Mouse (Mus musculus) layer of hippocampus, postnatal 25 days (tissue): ENCODE measurements around the gene Tacstd2. TPM values are rescaled to one million over a fixed set of nuclear protein-coding genes. Genes with fewer than 3 reads are reported as not detected.
"Not testable (repeated sequence)": the region's sequence is repeated elsewhere in the genome, so short reads cannot be mapped to it uniquely, and the experiment has no call there.

Experiments used
- DNase-seq, 2 experiments: peaks; one replicate each; pipeline ENCODE4 v3.0.0; 2022; ENCODE audit warnings: mixed read lengths in 2 of 2, low spot score in 1 of 2; ENCODE audit errors: extremely low spot score in 1 of 2
- total RNA-seq, 2 experiments: library from RNA; stranded (reverse); gene quantifications; 2 replicates each; pipeline ENCODE4 v1.2.3; 2021

Gene Tacstd2
- 1 to 10 TPM; 1.1 to 1.2 TPM for total RNA-seq

GRCm38 (mm10) chr6:67535777-67536054 is at the start of gene Tacstd2:
Gene Tacstd2 (minus strand): TSS chr6:67535796.
- no peak for DNase-seq

GRCm38 (mm10) chr6:67566270-67566669 is 30.7 kb upstream of the Tacstd2 start:
- DNase-seq = no peak

- no peak for DNase-seq
Observed at GRCm38 (mm10) chr6:67555376-67555775, 19.8 kb upstream of the Tacstd2 start.

GRCm38 (mm10) chr6:67549550-67549949 is 14.0 kb upstream of the Tacstd2 start:
- DNase-seq = peak in 1 of 2 experiments; percentile 23

- DNase-seq = no peak
Observed at GRCm38 (mm10) chr6:67535005-67535776, 405 bp downstream of the Tacstd2 start.

- DNase-seq = no peak
Observed at GRCm38 (mm10) chr6:67534191-67535004, 1.2 kb downstream of the Tacstd2 start.

GRCm38 (mm10) chr6:67532665-67533440 is 2.7 kb downstream of the Tacstd2 start:
- no peak for DNase-seq

- no peak for DNase-seq
Observed at GRCm38 (mm10) chr6:67531822-67532162, 3.8 kb downstream of the Tacstd2 start.

GRCm38 (mm10) chr6:67530992-67531821 is 4.4 kb downstream of the Tacstd2 start:
- DNase-seq = peak in 1 of 2 experiments; percentile 15

- no peak for DNase-seq
Observed at GRCm38 (mm10) chr6:67526356-67526755, 9.2 kb downstream of the Tacstd2 start.

GRCm38 (mm10) chr6:67510752-67511151 is 24.8 kb downstream of the Tacstd2 start:
- peak; percentile 15 to 59 for DNase-seq

GRCm38 (mm10) chr6:67501938-67502337 is 33.7 kb downstream of the Tacstd2 start:
- DNase-seq = not testable (repeated sequence)

GRCm38 (mm10) chr6:67491755-67492154 is 43.8 kb downstream of the Tacstd2 start, which contains the start of gene Il23r:
Gene Il23r (minus strand): TSS chr6:67491855.
- DNase-seq = no peak

Other genes starting within 250 kb of the Tacstd2 start
- not detected for gene Il12rb2, start 159.6 kb downstream of the Tacstd2 start, total RNA-seq
- gene Il23r, start 43.9 kb downstream of the Tacstd2 start, total RNA-seq = not detected